Mouse (Mus musculus) lung, postnatal 0 days (tissue): ENCODE results near the gene Csrp1. TPM values are rescaled to one million over a fixed set of nuclear protein-coding genes. Genes with fewer than 3 reads are reported as not detected.

Source experiments
- ATAC-seq: fragments of 200-750 bp; cut with Nextera tagmentation; 2 replicates; pipeline ENCODE4 v1.8.0; 2017; ENCODE audit warnings: moderate library complexity
- DNase-seq: peaks from one replicate; pipeline ENCODE4 v3.0.0-alpha.2; 2016; ENCODE audit warnings: low spot score
- H3K27ac ChIP-seq: fragments of 300-500 bp; sonication (generic); 2 replicates; pipeline ENCODE4 v1.5.1; 2014; ENCODE audit warnings: antibody characterized with exemption, mild to moderate bottlenecking, low read length, mixed read lengths
- H3K27me3 ChIP-seq: fragments of 300-500 bp; sonication (generic); replicated peaks from 2 replicates; pipeline ENCODE4 v1.6.1; 2014; ENCODE audit warnings: low read length, mixed read lengths; ENCODE audit not compliant: insufficient read depth
- H3K36me3 ChIP-seq: fragments of 300-500 bp; sonication (generic); 2 replicates; pipeline ENCODE4 v1.6.1; 2014; ENCODE audit warnings: low read length, mixed read lengths; ENCODE audit not compliant: insufficient read depth
- H3K4me1 ChIP-seq: fragments of 300-500 bp; sonication (generic); 2 replicates; pipeline ENCODE4 v1.6.1; 2014; ENCODE audit warnings: antibody characterized with exemption, low read depth, low read length, mixed read lengths; ENCODE audit not compliant: insufficient read depth
- H3K4me2 ChIP-seq: fragments of 300-500 bp; sonication (generic); replicated peaks from 2 replicates; pipeline ENCODE4 v1.6.1; 2014; ENCODE audit warnings: low read depth, mild to moderate bottlenecking, low read length, moderate library complexity, mixed read lengths
- H3K4me3 ChIP-seq: fragments of 300-500 bp; sonication (generic); 2 replicates; pipeline ENCODE4 v1.5.1; 2014; ENCODE audit warnings: low read depth, low read length
- H3K9ac ChIP-seq: fragments of 300-500 bp; sonication (generic); replicated peaks from 2 replicates; pipeline ENCODE4 v1.6.1; 2014; ENCODE audit warnings: low read depth, mild to moderate bottlenecking
- H3K9me3 ChIP-seq: fragments of 300-500 bp; sonication (generic); 2 replicates; pipeline ENCODE4 v1.6.1; 2016; ENCODE audit warnings: low read length, mixed read lengths
- CTCF ChIP-seq: IDR thresholded peaks from 2 replicates; pipeline ENCODE4 v1.5.1; 2016; ENCODE audit warnings: antibody characterized with exemption, mild to moderate bottlenecking
- EP300 ChIP-seq: IDR thresholded peaks from 2 replicates; pipeline ENCODE4 v1.6.1; 2016; ENCODE audit warnings: antibody characterized with exemption, mild to moderate bottlenecking, control low read depth
- WGBS: fragments of 180-500 bp; shearing (Covaris S2); extraction: QIAGEN DNeasy Blood & Tissue Kit; methylation state at CpG from one replicate; pipeline ENCODE4 v1.1.7; 2014; 5-methylcytosine and 5-hydroxymethylcytosine counted together
- polyA plus RNA-seq: library from polyadenylated mRNA; unstranded; fragments of >200 nt; fragmentation: Nextera tagmentation; extraction: Ambion mirVana; gene quantifications from 2 replicates; pipeline ENCODE4 v1.2.1, GENCODE M21; 2015

The Csrp1 gene
- polyA plus RNA-seq, 1 experiment from 2014 or later: 545 TPM

- Histone ChIP-seq H3K27me3 (no peaks in the 10 kb centered on the region), H3K9me3 (no peaks in the 10 kb centered on the region), H3K4me3 (no peak overlapping the region), H3K4me1 (no peaks in the 10 kb centered on the region), H3K9ac (no peak overlapping the region), H3K27ac (no peak overlapping the region), H3K36me3 (no peaks in the 10 kb centered on the region), H3K4me2 (no peak overlapping the region)
- ATAC-seq (no peak), DNase-seq (no peak)
- WGBS: 21% methylated on average over 2 of the region's 2 CpGs
- TF ChIP-seq EP300 (no peak), CTCF (no peak)
Measured at GRCm38 (mm10) chr1:135699892-135700291, 20.0 kb upstream of the Csrp1 start.

GRCm38 (mm10) chr1:135700605-135701004 lies 19.3 kb upstream of the Csrp1 start:
- WGBS: 2% methylated on average over 7 of the region's 7 CpGs
- Histone ChIP-seq H3K4me3 (no peak overlapping the region), H3K36me3 (no peaks in the 10 kb centered on the region), H3K27me3 (no peaks in the 10 kb centered on the region), H3K9ac (no peak overlapping the region), H3K27ac (no peak overlapping the region), H3K9me3 (no peaks in the 10 kb centered on the region), H3K4me2 (no peak overlapping the region), H3K4me1 (no peaks in the 10 kb centered on the region)
- no peak for TF ChIP-seq EP300
- TF ChIP-seq CTCF: peak; percentile 97
- ATAC-seq: peak; percentile 59
- DNase-seq: peak; percentile 85

- Histone ChIP-seq H3K9ac (no peak overlapping the region), H3K9me3 (no peaks in the 10 kb centered on the region), H3K27me3 (no peaks in the 10 kb centered on the region), H3K27ac (no peak overlapping the region), H3K4me1 (no peaks in the 10 kb centered on the region), H3K4me3 (no peak overlapping the region), H3K4me2 (no peak overlapping the region), H3K36me3 (no peaks in the 10 kb centered on the region)
- ATAC-seq (no peak), DNase-seq (no peak)
- TF ChIP-seq CTCF: no peak
- TF ChIP-seq EP300: no peak
- 57% methylated on average over 3 of the region's 3 CpGs for WGBS
Measured at GRCm38 (mm10) chr1:135701314-135701713, 18.5 kb upstream of the Csrp1 start.

- no peak overlapping the region for H3K27ac ChIP-seq
- H3K4me2 ChIP-seq: no peak overlapping the region
- ATAC-seq (no peak), DNase-seq (no peak)
- no peak overlapping the region for H3K4me3 ChIP-seq
- 52% methylated on average over 2 of the region's 2 CpGs for WGBS
- H3K36me3 ChIP-seq: no peaks in the 10 kb centered on the region
- no peak for TF ChIP-seq CTCF
- no peak for TF ChIP-seq EP300
- no peaks in the 10 kb centered on the region for H3K4me1 ChIP-seq
- no peaks in the 10 kb centered on the region for H3K27me3 ChIP-seq
- no peaks in the 10 kb centered on the region for H3K9me3 ChIP-seq
- H3K9ac ChIP-seq: no peak overlapping the region
Measured at GRCm38 (mm10) chr1:135702722-135703121, 17.1 kb upstream of the Csrp1 start.

- Histone ChIP-seq H3K9ac (no peak overlapping the region), H3K27me3 (no peaks in the 10 kb centered on the region), H3K4me1 (no peaks in the 10 kb centered on the region), H3K4me3 (no peak overlapping the region), H3K9me3 (no peaks in the 10 kb centered on the region), H3K36me3 (no peaks in the 10 kb centered on the region), H3K4me2 (no peak overlapping the region), H3K27ac (no peak overlapping the region)
- no peak for TF ChIP-seq EP300
- peak; percentile 33; the same call in 1 of the 2 replicates for TF ChIP-seq CTCF
- 60% methylated on average over 3 of the region's 3 CpGs for WGBS
- DNase-seq (no peak), ATAC-seq (no peak)
Measured at GRCm38 (mm10) chr1:135704317-135704821, 15.5 kb upstream of the Csrp1 start.

- no peak overlapping the region for H3K4me2 ChIP-seq
- no peaks in the 10 kb centered on the region for H3K27me3 ChIP-seq
- DNase-seq: no peak
- no peak overlapping the region for H3K9ac ChIP-seq
- no peak for ATAC-seq
- 48% methylated on average over 4 of the region's 4 CpGs for whole genome bisulfite sequencing
- no peak overlapping the region for H3K4me3 ChIP-seq
- no peak for TF ChIP-seq CTCF
- TF ChIP-seq EP300: no peak
- H3K4me1 ChIP-seq: no peaks in the 10 kb centered on the region
- H3K27ac ChIP-seq: no peak overlapping the region
- H3K36me3 ChIP-seq: no peaks in the 10 kb centered on the region
- H3K9me3 ChIP-seq: no peaks in the 10 kb centered on the region
Measured at GRCm38 (mm10) chr1:135708369-135708768, 11.5 kb upstream of the Csrp1 start.

- Histone ChIP-seq H3K9ac (no peak overlapping the region), H3K36me3 (no peaks in the 10 kb centered on the region), H3K4me3 (no peak overlapping the region), H3K4me2 (no peak overlapping the region), H3K9me3 (no peaks in the 10 kb centered on the region), H3K4me1 (no peaks in the 10 kb centered on the region), H3K27ac (no peak overlapping the region), H3K27me3 (no peaks in the 10 kb centered on the region)
- 22% methylated on average over 7 of the region's 7 CpGs for WGBS
- DNase-seq: peak; percentile 61
- ATAC-seq: peak; percentile 79
- TF ChIP-seq EP300: no peak
- no peak for TF ChIP-seq CTCF
Measured at GRCm38 (mm10) chr1:135711126-135711525, 8.7 kb upstream of the Csrp1 start.
